Mouse (Mus musculus): ENCODE results near the gene Bbs2. TPM values are rescaled to one million over a fixed set of nuclear protein-coding genes. Genes with fewer than 3 reads are reported as not detected.
A peak's percentile ranks its signal among the peaks of the same experiment; 100 is the strongest.
"Not testable (repeated sequence)": the region's sequence is repeated elsewhere in the genome, so short reads cannot be mapped to it uniquely, and the experiment has no call there.

The Bbs2 gene
- polyA plus RNA-seq (2012; rRNA removed) = 31.3 and 31.4 TPM in 2 replicates

DNA sequence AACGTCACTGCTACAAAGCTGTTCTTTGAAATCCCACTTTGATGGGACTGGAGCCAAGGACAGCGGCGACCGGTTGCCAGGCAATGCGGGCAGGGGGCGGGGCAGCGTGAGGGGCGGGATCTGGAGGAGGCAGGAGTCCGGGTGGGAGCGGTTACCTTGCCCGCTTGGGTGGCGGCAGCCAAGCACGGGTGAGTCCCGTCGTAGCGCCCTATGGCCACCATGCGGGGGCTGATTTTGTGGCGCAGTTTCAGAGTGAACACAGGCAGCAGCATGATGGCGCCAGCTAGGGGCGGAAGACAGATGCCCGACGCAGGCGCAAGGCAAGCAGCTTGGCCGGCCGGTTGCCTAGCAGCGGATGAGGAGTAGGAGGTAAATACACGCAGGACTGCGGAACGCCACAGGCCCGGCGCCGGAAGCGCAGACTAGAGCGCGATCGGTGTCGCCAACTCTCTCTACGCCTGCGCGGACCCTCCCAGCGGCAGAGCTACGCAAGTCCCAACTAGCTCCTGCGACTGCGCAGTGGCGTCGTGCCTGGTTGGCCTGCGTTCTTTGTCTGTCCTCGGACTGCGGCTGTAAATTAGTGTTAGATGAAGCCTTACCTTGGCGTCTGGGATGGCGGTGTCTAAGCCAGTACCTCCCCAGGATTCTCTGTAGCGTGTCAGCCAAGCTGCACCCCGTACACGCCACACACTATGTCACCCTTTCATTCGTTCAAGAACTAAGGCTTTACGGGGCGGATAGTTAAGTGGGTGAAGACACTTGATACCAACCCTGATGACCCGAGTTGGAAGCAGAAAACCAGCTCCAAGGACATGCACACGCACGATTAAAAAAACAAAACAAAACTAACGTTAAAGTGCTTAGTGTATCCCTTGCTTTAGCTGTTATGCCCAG is at the start of gene Bbs2:
Bbs2 (minus strand) TSS at position 848 of the 894 bp plus-strand sequence.
- Histone ChIP-seq H3K27ac (ENCODE audit: insufficient read depth, low read depth, low read length) (peak within 1 kb of the TSS; percentile 79), H3K4me3 (ENCODE audit: insufficient read depth, low read depth, low read length) (peak within 1 kb of the TSS; percentile 75), H3K27me3 (replicated peaks; ENCODE audit: control insufficient read depth, insufficient read depth, low read length) (no peaks in the 10 kb centered on the region), H3K4me1 (ENCODE audit: control insufficient read depth, insufficient read depth, low read length) (no peaks in the 10 kb centered on the region), H3K36me3 (ENCODE audit: control insufficient read depth, insufficient read depth, low read length) (no peaks in the 10 kb centered on the region)
- 0 out of 2 replicates have a peak, but pooled peaks have one; percentile 12 for TF ChIP-seq CTCF (conservative IDR thresholded peaks at IDR 0.05; ENCODE audit: insufficient read depth, insufficient read length, low read depth, low read length)
- peak; percentile 98 for TF ChIP-seq POLR2A (IDR thresholded peaks at IDR 0.05; ENCODE audit: low read depth, low read length)
- DNase-seq = peak; percentile 99
- WGBS = under 1% methylated on average over 61 of the region's 61 CpGs

DNA sequence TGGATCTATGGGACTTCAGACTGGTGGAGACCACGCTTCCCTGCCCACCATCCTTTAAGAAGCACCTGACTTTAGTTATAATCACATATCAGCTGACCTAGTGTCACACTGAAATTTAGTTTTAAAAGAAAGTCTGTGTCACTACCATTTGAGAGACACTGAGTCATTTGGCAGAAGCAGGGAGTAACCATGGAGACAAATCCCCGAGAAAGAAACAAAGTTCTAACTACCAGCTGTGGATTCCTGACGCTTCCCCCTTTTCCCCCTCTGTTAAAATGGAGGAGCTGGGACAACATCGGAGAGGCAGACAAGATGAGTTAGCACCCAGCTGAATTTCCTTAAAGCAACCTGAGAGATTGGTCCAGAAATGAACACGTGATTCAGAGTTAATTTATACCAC is 49.5 kb upstream of the Bbs2 start:
- DNase-seq = no peak
- TF ChIP-seq POLR2A (IDR thresholded peaks at IDR 0.05; ENCODE audit: low read depth, low read length) (no peak), CTCF (conservative IDR thresholded peaks at IDR 0.05; ENCODE audit: insufficient read depth, insufficient read length, low read depth, low read length) (no peak)
- H3K4me3 ChIP-seq (ENCODE audit: insufficient read depth, low read depth, low read length) = no peak overlapping the region
- no peaks in the 10 kb centered on the region for H3K27me3 ChIP-seq (replicated peaks; ENCODE audit: control insufficient read depth, insufficient read depth, low read length)
- 46% methylated on average over 5 of the region's 5 CpGs for WGBS
- H3K36me3 ChIP-seq (ENCODE audit: control insufficient read depth, insufficient read depth, low read length) = no peaks in the 10 kb centered on the region
- no peaks in the 10 kb centered on the region for H3K4me1 ChIP-seq (ENCODE audit: control insufficient read depth, insufficient read depth, low read length)
- no peak overlapping the region for H3K27ac ChIP-seq (ENCODE audit: insufficient read depth, low read depth, low read length)

DNA sequence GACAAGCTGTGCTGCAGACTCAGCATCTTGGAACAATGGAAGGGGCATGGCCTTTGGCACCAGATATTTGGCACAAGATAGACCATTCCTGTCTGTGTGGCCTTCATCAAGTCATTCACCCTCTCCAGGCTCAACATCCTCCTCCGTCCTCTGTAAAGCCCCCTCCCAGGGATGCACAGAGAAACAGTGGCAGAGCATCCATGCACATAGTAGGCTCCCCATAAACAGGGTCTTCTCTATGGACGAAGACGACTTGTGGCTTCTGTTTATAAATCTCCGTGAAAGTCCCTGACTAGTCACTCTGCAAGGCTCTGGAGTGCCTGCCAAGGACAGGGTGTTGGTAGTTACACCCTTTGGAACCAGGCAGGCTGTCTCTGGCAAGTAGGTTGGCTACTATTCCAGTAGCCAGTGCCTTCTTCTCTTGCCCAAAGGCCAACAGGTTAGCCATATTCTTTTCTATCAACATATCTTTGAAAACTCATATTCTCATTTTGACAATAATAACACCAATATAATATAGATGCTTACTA is 41.6 kb upstream of the Bbs2 start:
- Histone ChIP-seq H3K27ac (ENCODE audit: insufficient read depth, low read depth, low read length) (no peak overlapping the region), H3K36me3 (ENCODE audit: control insufficient read depth, insufficient read depth, low read length) (no peaks in the 10 kb centered on the region), H3K4me3 (ENCODE audit: insufficient read depth, low read depth, low read length) (no peak overlapping the region), H3K4me1 (ENCODE audit: control insufficient read depth, insufficient read depth, low read length) (no peaks in the 10 kb centered on the region), H3K27me3 (replicated peaks; ENCODE audit: control insufficient read depth, insufficient read depth, low read length) (no peaks in the 10 kb centered on the region)
- TF ChIP-seq POLR2A (IDR thresholded peaks at IDR 0.05; ENCODE audit: low read depth, low read length) = no peak
- TF ChIP-seq CTCF (conservative IDR thresholded peaks at IDR 0.05; ENCODE audit: insufficient read depth, insufficient read length, low read depth, low read length) = no peak
- WGBS = 86% methylated on average over 4 of the region's 4 CpGs
- no peak for DNase-seq

DNA sequence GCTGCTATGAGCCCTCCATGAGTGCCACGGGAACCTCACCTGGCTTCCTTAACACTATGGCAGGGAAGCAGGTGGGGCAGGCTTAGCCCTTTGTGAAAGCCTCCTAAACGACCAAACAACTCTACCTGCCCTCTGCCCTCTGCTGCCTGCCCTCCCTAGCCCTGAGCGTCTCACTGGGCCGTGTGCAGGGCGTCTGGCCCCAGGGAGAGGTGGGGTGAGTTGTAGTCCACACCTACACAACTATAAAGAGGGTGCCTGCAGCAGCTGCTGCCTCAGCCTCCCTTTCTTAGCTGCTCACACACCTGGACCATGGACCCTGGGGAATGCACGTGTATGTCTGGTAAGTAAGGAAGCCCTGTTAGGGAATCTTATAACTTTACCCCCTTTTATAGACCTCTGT is 38.2 kb upstream of the Bbs2 start, which contains the start of gene Mt4:
Mt4 (plus strand) TSS at position 265 of the 400 bp plus-strand sequence.
- H3K4me1 ChIP-seq (ENCODE audit: control insufficient read depth, insufficient read depth, low read length) = no peaks in the 10 kb centered on the region
- no peaks in the 10 kb centered on the region for H3K27me3 ChIP-seq (replicated peaks; ENCODE audit: control insufficient read depth, insufficient read depth, low read length)
- H3K4me3 ChIP-seq (ENCODE audit: insufficient read depth, low read depth, low read length) = no peak within 1 kb of the TSS
- TF ChIP-seq CTCF (conservative IDR thresholded peaks at IDR 0.05; ENCODE audit: insufficient read depth, insufficient read length, low read depth, low read length) = no peak
- TF ChIP-seq POLR2A (IDR thresholded peaks at IDR 0.05; ENCODE audit: low read depth, low read length) = no peak
- 43% methylated on average over 6 of the region's 6 CpGs for WGBS
- no peaks in the 10 kb centered on the region for H3K36me3 ChIP-seq (ENCODE audit: control insufficient read depth, insufficient read depth, low read length)
- DNase-seq = no peak
- H3K27ac ChIP-seq (ENCODE audit: insufficient read depth, low read depth, low read length) = no peak within 1 kb of the TSS

DNA sequence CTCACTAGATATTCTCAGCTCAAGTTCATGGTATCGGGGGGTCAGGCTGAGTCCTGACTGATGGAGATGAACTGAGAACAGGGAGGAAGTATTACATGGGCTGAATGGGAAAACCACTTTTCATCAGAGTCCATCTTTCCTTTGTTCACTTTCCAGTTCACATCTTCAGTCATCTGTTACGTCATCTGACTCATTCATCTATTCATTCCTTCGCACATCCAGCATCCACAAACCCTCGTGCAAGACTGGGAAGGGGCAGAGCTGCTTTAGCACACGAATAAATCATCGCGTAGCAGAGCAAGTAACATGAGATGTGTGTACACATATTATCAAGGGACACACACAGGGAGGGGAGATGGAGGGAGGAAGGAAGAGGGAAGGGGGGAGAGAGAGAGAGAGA is 37.5 kb upstream of the Bbs2 start:
- Histone ChIP-seq H3K4me1 (ENCODE audit: control insufficient read depth, insufficient read depth, low read length) (no peaks in the 10 kb centered on the region), H3K36me3 (ENCODE audit: control insufficient read depth, insufficient read depth, low read length) (no peaks in the 10 kb centered on the region), H3K4me3 (ENCODE audit: insufficient read depth, low read depth, low read length) (no peak overlapping the region), H3K27me3 (replicated peaks; ENCODE audit: control insufficient read depth, insufficient read depth, low read length) (no peaks in the 10 kb centered on the region), H3K27ac (ENCODE audit: insufficient read depth, low read depth, low read length) (no peak overlapping the region)
- no peak for DNase-seq
- WGBS = 73% methylated on average over 7 of the region's 7 CpGs
- TF ChIP-seq POLR2A (IDR thresholded peaks at IDR 0.05; ENCODE audit: low read depth, low read length) (no peak), CTCF (conservative IDR thresholded peaks at IDR 0.05; ENCODE audit: insufficient read depth, insufficient read length, low read depth, low read length) (no peak)

DNA sequence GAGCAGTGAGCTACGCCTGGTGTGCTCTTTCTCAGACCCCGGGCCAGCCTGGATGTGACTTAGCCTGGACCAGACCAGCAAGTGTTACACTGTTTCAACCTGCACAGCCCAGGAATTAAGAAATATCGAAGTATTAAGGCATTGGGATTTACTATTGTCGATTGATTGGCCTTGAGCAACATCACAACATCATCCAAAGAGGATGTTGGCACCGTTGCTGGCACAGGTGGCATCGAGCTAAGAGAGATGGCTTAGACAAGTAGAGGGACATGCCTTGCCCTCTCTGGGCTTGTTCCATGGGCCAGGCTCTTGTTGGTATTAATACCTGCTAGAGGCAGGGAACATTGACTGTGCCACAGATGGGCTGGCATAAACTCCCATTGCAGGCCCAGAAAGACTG is 36.8 kb upstream of the Bbs2 start:
- WGBS = 93% methylated on average over 6 of the region's 6 CpGs
- no peak overlapping the region for H3K4me3 ChIP-seq (ENCODE audit: insufficient read depth, low read depth, low read length)
- H3K27me3 ChIP-seq (replicated peaks; ENCODE audit: control insufficient read depth, insufficient read depth, low read length) = no peaks in the 10 kb centered on the region
- H3K27ac ChIP-seq (ENCODE audit: insufficient read depth, low read depth, low read length) = no peak overlapping the region
- DNase-seq = no peak
- TF ChIP-seq CTCF (conservative IDR thresholded peaks at IDR 0.05; ENCODE audit: insufficient read depth, insufficient read length, low read depth, low read length) (no peak), POLR2A (IDR thresholded peaks at IDR 0.05; ENCODE audit: low read depth, low read length) (no peak)
- no peaks in the 10 kb centered on the region for H3K36me3 ChIP-seq (ENCODE audit: control insufficient read depth, insufficient read depth, low read length)
- no peaks in the 10 kb centered on the region for H3K4me1 ChIP-seq (ENCODE audit: control insufficient read depth, insufficient read depth, low read length)

DNA sequence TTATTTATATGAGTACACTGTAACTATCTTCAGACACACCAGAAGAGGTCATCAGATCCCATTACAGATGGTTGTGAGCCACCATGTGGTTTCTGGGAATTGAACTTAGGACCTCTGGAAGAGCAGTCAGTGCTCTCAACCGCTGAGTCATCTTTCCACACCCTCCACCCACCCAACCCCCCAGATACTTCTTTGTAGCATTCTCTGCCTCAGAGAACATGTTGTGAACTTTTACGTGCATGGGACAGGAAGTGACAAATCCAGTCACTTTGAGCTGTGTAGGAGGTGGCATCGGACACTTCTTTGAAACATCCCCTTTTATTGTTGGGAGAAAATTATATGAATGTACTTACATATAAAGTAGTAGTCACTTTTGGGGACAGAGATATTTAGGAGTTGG is 35.9 kb upstream of the Bbs2 start:
- H3K27me3 ChIP-seq (replicated peaks; ENCODE audit: control insufficient read depth, insufficient read depth, low read length); H3K4me3 ChIP-seq (ENCODE audit: insufficient read depth, low read depth, low read length); H3K4me1 ChIP-seq (ENCODE audit: control insufficient read depth, insufficient read depth, low read length); H3K27ac ChIP-seq (ENCODE audit: insufficient read depth, low read depth, low read length); DNase-seq; H3K36me3 ChIP-seq (ENCODE audit: control insufficient read depth, insufficient read depth, low read length): not testable (repeated sequence)
- 34% methylated on average over 3 of the region's 3 CpGs for WGBS
